Mouse (Mus musculus) hematopoietic stem cell, adult 5-6 weeks (primary cell): ENCODE measurements at regions not wholly inside any gene's neighbourhood (a gene's known extent, or its start where the extent isn't known, plus 50 kb on each side); places are given as distances from the start of the nearest gene placed in this dataset.

Experiments
- ATAC-seq, 2 experiments: fragments of 125-278 bp in 1 of 2; replicated peaks in 1 of 2; 2 replicates each; pipeline ENCODE4 v1.8.0; 2016 to 2017; ENCODE audit warnings: inconsistent platforms in 2 of 2, mild to moderate bottlenecking in 2 of 2, moderate number of reproducible peaks in 2 of 2, low read depth in 1 of 2, moderate TSS enrichment in 1 of 2; ENCODE audit not compliant: low FRiP score in 2 of 2, poor library complexity in 2 of 2, severe bottlenecking in 2 of 2, insufficient read depth in 1 of 2, low TSS enrichment in 1 of 2

- ATAC-seq, result no peak
Observed at GRCm38 (mm10) chr3:70190741-70191140, 183.3 kb downstream of the Otol1 start.

DNA sequence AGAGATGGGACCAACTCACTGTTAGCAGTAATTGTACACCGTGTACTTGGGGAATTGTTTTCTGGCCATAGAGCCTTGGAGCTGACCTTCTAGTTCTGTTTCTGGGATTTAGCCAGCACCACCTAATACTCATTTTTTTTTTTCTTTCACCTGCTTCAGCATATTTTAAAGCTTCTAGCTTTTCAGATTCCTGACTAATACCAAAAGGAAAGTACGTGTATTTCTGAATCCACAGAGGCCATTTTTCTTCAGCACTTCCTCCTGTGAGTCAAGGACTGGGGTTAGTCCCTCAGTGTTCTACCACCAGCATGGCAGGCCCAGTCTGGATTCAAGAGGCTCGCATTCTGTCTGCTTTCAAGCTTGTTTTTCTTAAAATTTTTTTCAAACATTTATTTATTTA is 189.3 kb downstream of the Otol1 start:
- no peak for ATAC-seq

DNA sequence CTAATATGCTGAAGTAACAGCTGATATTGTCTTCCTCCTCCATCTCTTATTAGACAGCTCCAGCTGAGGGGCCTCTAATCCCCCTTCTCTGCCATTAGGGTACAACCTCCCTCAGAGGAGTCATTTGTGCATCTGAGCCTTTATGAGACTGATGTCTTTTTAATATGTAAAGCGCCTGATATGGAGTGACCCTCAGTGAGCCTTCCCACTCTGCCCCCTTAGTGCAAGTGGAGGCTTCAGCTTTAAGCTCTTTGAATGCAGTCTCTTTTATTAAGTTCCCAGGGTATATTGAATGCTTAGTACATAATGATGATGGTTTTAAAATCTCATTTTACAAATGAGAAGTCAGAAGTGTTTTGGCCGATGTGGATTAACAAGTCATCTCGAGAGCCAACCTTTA is 191.5 kb downstream of the Otol1 start:
- no peak for ATAC-seq

- ATAC-seq, result no peak
Observed at GRCm38 (mm10) chr3:70201334-70201943, 194.0 kb downstream of the Otol1 start.

GRCm38 (mm10) chr3:70215195-70215594 is 207.8 kb downstream of the Otol1 start:
- no peak for ATAC-seq

GRCm38 (mm10) chr3:70216096-70216495 is 208.7 kb downstream of the Otol1 start:
- no peak for ATAC-seq

- no peak for ATAC-seq
Observed at GRCm38 (mm10) chr3:70218757-70219360, 211.4 kb downstream of the Otol1 start.

GRCm38 (mm10) chr3:70223443-70224065 is 216.1 kb downstream of the Otol1 start:
- ATAC-seq, result no peak

DNA sequence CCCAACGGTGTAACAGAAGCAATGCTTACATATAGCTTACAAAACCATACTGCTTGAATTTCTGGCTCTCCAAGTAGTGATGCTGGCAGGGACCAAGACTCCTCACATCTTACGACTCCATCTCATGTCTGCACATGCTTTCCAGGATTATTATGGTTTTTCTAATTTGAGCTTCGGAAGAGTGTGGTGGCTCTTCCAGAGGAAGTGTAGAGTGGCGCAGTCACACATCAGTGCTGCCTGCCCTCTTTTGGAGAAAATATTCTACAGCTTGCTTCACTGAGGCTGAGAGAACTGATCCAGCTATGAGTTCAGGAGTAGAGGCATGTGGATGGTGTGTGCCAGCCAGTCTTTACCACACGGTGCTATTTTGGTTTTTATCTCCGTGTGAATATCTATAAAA is 217.4 kb downstream of the Otol1 start:
- ATAC-seq, result no peak

GRCm38 (mm10) chr3:70227165-70227564 is 219.8 kb downstream of the Otol1 start:
- ATAC-seq, result no peak

- ATAC-seq, result no peak
Observed at GRCm38 (mm10) chr3:70248655-70249054, 241.2 kb downstream of the Otol1 start.

DNA sequence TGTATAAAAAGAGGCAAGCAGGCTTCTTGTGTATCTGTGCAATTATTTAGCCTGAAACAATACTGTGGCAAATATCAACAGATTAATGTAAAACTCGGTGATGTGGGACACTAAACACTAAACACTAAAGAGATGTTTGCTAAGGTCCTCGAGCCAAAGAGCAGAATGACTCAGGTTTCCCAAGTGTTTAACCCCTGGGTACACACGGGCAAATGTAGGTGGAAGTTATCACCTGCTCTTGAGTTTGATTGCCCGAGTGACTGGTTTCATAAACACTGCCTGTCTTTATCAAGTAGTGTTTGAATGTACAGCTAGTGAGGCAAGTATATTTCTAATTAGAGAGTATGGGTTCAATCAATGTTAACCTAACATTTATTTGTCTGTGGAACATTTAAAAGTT is 242.5 kb downstream of the Otol1 start:
- ATAC-seq, result no peak

DNA sequence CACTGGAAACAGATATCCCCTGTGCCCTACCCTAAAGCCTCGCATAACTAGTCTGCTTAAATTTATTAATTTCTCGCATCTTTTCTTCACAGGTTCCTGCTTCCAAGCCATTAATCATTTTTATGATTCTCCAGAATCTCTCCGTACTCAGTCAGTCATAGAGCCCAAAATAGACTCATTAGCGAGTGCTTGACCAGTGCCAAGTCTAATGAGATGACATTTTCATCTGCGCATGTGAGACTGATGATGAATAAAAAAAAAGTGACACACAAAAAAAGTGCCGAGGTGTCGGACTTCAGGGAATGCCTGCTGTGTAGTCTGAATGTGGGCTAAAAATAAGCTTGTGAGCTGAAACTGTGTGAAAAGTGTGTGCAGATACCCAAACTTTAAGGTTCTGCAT is 243.3 kb downstream of the Otol1 start:
- no peak for ATAC-seq

DNA sequence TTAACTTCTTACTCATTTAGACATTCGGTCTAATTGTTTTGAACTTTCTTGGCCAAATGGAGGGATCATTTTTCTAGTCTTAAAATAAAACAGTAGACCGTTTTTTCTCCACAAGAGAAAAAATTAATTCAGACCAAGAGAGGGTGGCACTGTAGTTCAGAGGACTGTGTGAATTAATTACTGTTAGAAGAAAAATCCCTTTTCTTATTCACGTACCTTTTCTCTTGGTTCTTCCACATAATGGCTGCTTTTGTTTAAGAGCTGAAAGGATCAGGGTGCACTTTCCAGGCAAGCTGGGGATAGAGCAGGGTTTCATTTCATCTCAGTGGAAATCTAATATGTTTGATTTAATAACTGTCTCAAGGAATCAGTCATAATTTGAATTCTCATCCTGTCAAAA is 255.9 kb downstream of the Otol1 start:
- ATAC-seq, result no peak

DNA sequence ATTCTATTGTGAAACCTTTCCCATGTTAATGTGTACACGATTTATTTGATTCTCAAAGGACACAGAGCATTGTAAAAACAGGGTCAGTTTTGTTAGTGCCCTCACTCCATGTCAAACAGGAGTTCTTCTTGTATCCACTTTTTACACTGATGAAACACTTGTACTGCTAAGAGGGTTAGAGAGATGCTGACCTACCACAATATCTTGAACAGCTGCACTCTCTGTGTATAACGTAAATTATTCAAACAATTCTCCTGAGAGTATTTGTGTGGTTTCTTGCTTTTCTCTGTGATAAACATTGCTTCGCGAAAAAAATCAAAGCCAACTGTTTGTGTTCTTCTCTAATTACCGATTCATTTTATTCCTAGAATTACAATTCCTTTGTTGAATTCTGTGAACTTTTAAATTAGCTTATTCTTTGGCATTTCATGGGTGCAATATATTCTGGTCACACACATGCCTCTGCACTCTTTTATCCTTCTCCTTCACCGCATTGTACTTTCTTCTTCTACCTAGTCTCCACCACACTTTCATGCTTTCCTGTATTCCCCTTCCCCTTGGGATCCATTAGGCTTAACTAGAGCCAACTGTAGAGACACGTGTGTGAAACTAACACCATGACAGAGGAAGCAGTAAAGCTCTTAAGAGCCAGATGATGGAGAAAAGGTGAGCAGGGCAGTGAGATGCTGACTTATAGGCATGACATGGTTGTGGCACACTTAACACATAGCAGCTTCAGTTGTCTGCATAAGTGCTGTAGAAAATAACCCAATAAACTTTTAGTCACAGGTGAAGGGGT is 281.4 kb downstream of the Otol1 start:
- no peak for ATAC-seq

GRCm38 (mm10) chr3:70307556-70307955 is 300.1 kb downstream of the Otol1 start:
- no peak for ATAC-seq

DNA sequence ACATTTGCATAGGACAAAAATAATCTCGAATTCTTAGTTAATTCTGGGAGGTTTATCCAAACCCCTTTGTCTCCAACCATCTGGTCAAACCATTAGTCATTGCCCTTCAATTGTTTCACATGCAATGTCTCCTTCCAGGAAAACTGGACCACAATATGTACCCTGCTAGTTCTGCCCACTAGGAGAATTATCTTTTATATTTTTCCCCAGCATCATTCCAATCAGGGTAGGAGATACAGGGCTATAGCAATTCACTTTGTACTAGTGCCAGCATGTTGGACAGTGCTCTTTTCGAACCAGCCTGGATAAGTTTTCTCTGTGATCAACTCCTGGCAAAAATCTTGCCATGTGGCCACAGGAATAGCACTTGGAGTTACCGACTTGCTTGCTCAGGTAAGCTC is 300.6 kb downstream of the Otol1 start:
- ATAC-seq, result no peak

GRCm38 (mm10) chr3:70309304-70309703 is 301.9 kb downstream of the Otol1 start:
- no peak for ATAC-seq
